15 mouse cellular contexts compared by ENCODE assay signal in genomic region chr1:72815184-72815583, GRCm38 (mm10). TPM values are rescaled to one million over a fixed set of nuclear protein-coding genes. Genes with fewer than 3 reads are reported as not detected.
A peak's percentile ranks its signal among the peaks of the same experiment; 100 is the strongest.
DNase-seq lines count a peak whose midpoint lies in the region; ATAC-seq and TF ChIP-seq lines count a peak whose summit lies in the region.
"Had no signal": no experiment of that assay in that cellular context is flagged by ENCODE, and none has a peak within 500 bp of the region (broad histone marks: within the 10 kb centered on the region; RNA-seq: fewer than 3 reads in every experiment).

No protein-coding gene starts in this region.

- peaks cover 2% of the 10 kb centered on the region; the same call in 1 of the 2 replicates for H3K4me1 ChIP-seq in hindbrain, postnatal 0 days (ENCODE audit: insufficient read depth, low read length)
- H3K4me1 ChIP-seq in hindbrain, embryonic 13.5 days (replicated peaks): peaks cover 24% of the 10 kb centered on the region
- peaks cover 24% of the 10 kb centered on the region for H3K4me1 ChIP-seq in lung, embryonic 15.5 days
- no peaks in the 10 kb centered on the region for H3K4me1 ChIP-seq in lung, postnatal 0 days (ENCODE audit: insufficient read depth, low read depth, low read length)
- H3K4me1 ChIP-seq in embryonic facial prominence, embryonic 15.5 days: peaks cover 15% of the 10 kb centered on the region; the same call in 1 of the 2 replicates

- no peak overlapping the region for H3K9ac ChIP-seq in hindbrain, postnatal 0 days (replicated peaks; ENCODE audit: low read length)
- H3K9ac ChIP-seq in hindbrain, embryonic 13.5 days: no peak overlapping the region
- no peak overlapping the region for H3K9ac ChIP-seq in lung, embryonic 15.5 days
- no peak overlapping the region for H3K9ac ChIP-seq in lung, postnatal 0 days (replicated peaks; ENCODE audit: low read depth)
- no peak overlapping the region for H3K9ac ChIP-seq in embryonic facial prominence, embryonic 15.5 days
- H3K9ac ChIP-seq: embryonic facial prominence, embryonic 13.5 days; heart, embryonic 12.5 days had no signal

- H3K4me2 ChIP-seq in hindbrain, postnatal 0 days (ENCODE audit: low read depth, low read length): no peak overlapping the region
- no peak overlapping the region for H3K4me2 ChIP-seq in hindbrain, embryonic 13.5 days
- no peak overlapping the region for H3K4me2 ChIP-seq in lung, embryonic 15.5 days
- H3K4me2 ChIP-seq in lung, postnatal 0 days (replicated peaks; ENCODE audit: low read depth, low read length): no peak overlapping the region
- H3K4me2 ChIP-seq in embryonic facial prominence, embryonic 15.5 days (replicated peaks): no peak overlapping the region
- H3K4me2 ChIP-seq: embryonic facial prominence, embryonic 13.5 days; heart, embryonic 12.5 days had no signal

- no peak for TF ChIP-seq POLR2A in brain, embryonic 14.5 days (IDR thresholded peaks at IDR 0.05; ENCODE audit: borderline replicate concordance, extremely low read depth, insufficient read depth, insufficient read length, poor library complexity, severe bottlenecking)

- H3K9me3 ChIP-seq in hindbrain, postnatal 0 days (ENCODE audit: low read length): no peaks in the 10 kb centered on the region
- no peaks in the 10 kb centered on the region; the same call in 1 of the 2 replicates for H3K9me3 ChIP-seq in hindbrain, embryonic 13.5 days
- no peaks in the 10 kb centered on the region for H3K9me3 ChIP-seq in lung, embryonic 15.5 days
- no peaks in the 10 kb centered on the region for H3K9me3 ChIP-seq in lung, postnatal 0 days (ENCODE audit: low read length)
- no peaks in the 10 kb centered on the region for H3K9me3 ChIP-seq in embryonic facial prominence, embryonic 15.5 days (replicated peaks)

- DNase-seq in hindbrain, postnatal 0 days (ENCODE audit: low spot score): peak; percentile 56
- DNase-seq in lung, postnatal 0 days (ENCODE audit: low spot score): no peak
- DNase-seq in brain, embryonic 14.5 days (ENCODE audit: low read depth): peak; percentile 61
- no peak for DNase-seq in heart, postnatal 25 days (ENCODE audit: low spot score)
- DNase-seq: adrenal gland, postnatal 25 days; cerebellum, postnatal 25 days; kidney, postnatal 14 days; right cerebral cortex, postnatal 14 days had no signal

- no peaks in the 10 kb centered on the region for H3K27me3 ChIP-seq in hindbrain, postnatal 0 days (ENCODE audit: insufficient read depth, low read length)
- H3K27me3 ChIP-seq in hindbrain, embryonic 13.5 days: no peaks in the 10 kb centered on the region
- H3K27me3 ChIP-seq in lung, embryonic 15.5 days: no peaks in the 10 kb centered on the region
- no peaks in the 10 kb centered on the region for H3K27me3 ChIP-seq in lung, postnatal 0 days (replicated peaks; ENCODE audit: insufficient read depth, low read length)
- H3K27me3 ChIP-seq in embryonic facial prominence, embryonic 15.5 days: no peaks in the 10 kb centered on the region
- H3K27me3 ChIP-seq: embryonic facial prominence, embryonic 13.5 days; heart, embryonic 12.5 days had no signal

- intact Hi-C loops in heart, postnatal 25 days (cut with DNase I): no loop called here

- H3K36me3 ChIP-seq in hindbrain, postnatal 0 days (ENCODE audit: insufficient read depth, low read length): no peaks in the 10 kb centered on the region
- no peaks in the 10 kb centered on the region for H3K36me3 ChIP-seq in hindbrain, embryonic 13.5 days
- no peaks in the 10 kb centered on the region for H3K36me3 ChIP-seq in lung, embryonic 15.5 days
- no peaks in the 10 kb centered on the region for H3K36me3 ChIP-seq in lung, postnatal 0 days (ENCODE audit: insufficient read depth, low read length)
- H3K36me3 ChIP-seq in embryonic facial prominence, embryonic 15.5 days: no peaks in the 10 kb centered on the region
- H3K36me3 ChIP-seq: embryonic facial prominence, embryonic 13.5 days; heart, embryonic 12.5 days had no signal

- WGBS in hindbrain, postnatal 0 days: 32% methylated on average over 5 of the region's 5 CpGs
- 48% methylated on average over 5 of the region's 5 CpGs for WGBS in hindbrain, embryonic 13.5 days
- 25% methylated on average over 5 of the region's 5 CpGs for WGBS in lung, embryonic 15.5 days
- WGBS in lung, postnatal 0 days: 30% methylated on average over 5 of the region's 5 CpGs
- 45% methylated on average over 5 of the region's 5 CpGs for WGBS in embryonic facial prominence, embryonic 15.5 days

- no peak for TF ChIP-seq EP300 in lung, postnatal 0 days (IDR thresholded peaks at IDR 0.05)

- H3K4me3 ChIP-seq in hindbrain, postnatal 0 days (ENCODE audit: low read length): no peak overlapping the region
- no peak overlapping the region for H3K4me3 ChIP-seq in hindbrain, embryonic 13.5 days
- no peak overlapping the region for H3K4me3 ChIP-seq in lung, embryonic 15.5 days
- H3K4me3 ChIP-seq in lung, postnatal 0 days (ENCODE audit: low read depth, low read length): no peak overlapping the region
- H3K4me3 ChIP-seq in embryonic facial prominence, embryonic 15.5 days (replicated peaks): no peak overlapping the region
- H3K4me3 ChIP-seq: embryonic facial prominence, embryonic 13.5 days; heart, embryonic 12.5 days had no signal

- TF ChIP-seq CTCF in hindbrain, postnatal 0 days (IDR thresholded peaks at IDR 0.05; ENCODE audit: low read depth): no peak
- no peak for TF ChIP-seq CTCF in lung, postnatal 0 days (IDR thresholded peaks at IDR 0.05)
- TF ChIP-seq CTCF in brain, embryonic 14.5 days (IDR thresholded peaks at IDR 0.05; ENCODE audit: borderline replicate concordance, extremely low read depth, insufficient read depth, insufficient read length): no peak

- peak; percentile 52; the same call in 1 of the 2 replicates for ATAC-seq in hindbrain, postnatal 0 days
- ATAC-seq in hindbrain, embryonic 13.5 days (ENCODE audit: low FRiP score): no peak
- ATAC-seq in lung, embryonic 15.5 days (ENCODE audit: borderline replicate concordance, extremely low read depth, low FRiP score, low TSS enrichment): peak; percentile 58; the same call in 1 of the 2 replicates
- no peak; the same call in 1 of the 2 replicates for ATAC-seq in lung, postnatal 0 days
- ATAC-seq in embryonic facial prominence, embryonic 15.5 days (ENCODE audit: insufficient number of reproducible peaks, low FRiP score, low TSS enrichment, low read depth): 0 out of 2 replicates have a peak, but pooled peaks have one; percentile 48

- H3K27ac ChIP-seq in hindbrain, postnatal 0 days: no peak overlapping the region
- no peak overlapping the region for H3K27ac ChIP-seq in hindbrain, embryonic 13.5 days
- no peak overlapping the region for H3K27ac ChIP-seq in lung, embryonic 15.5 days
- H3K27ac ChIP-seq in lung, postnatal 0 days (ENCODE audit: low read length): no peak overlapping the region
- no peak overlapping the region for H3K27ac ChIP-seq in embryonic facial prominence, embryonic 15.5 days (replicated peaks)

RNA-seq across cellular contexts. Expression of gene Igfbp2, which starts 9.1 kb away (rescaled TPM):
- 686 and 698 TPM in 2 replicates for total RNA-seq in hindbrain, postnatal 0 days (2014; rRNA removed)
- 470 and 480 TPM in 2 replicates for polyA plus RNA-seq in hindbrain, postnatal 0 days (2015; fragmentation: Nextera tagmentation; extraction: Ambion mirVana)
- 392 and 465 TPM in 2 replicates for polyA plus RNA-seq in hindbrain, embryonic 13.5 days (2015; fragmentation: Nextera tagmentation; extraction: Ambion mirVana)
- polyA plus RNA-seq in lung, embryonic 15.5 days (2015; fragmentation: Nextera tagmentation; extraction: Ambion mirVana): 344 and 357 TPM in 2 replicates
- polyA plus RNA-seq in lung, postnatal 0 days (2015; fragmentation: Nextera tagmentation; extraction: Ambion mirVana): 51.4 and 58.5 TPM in 2 replicates
- 328 and 384 TPM in 2 replicates for polyA plus RNA-seq in brain, embryonic 14.5 days (2012; rRNA removed)
- polyA plus RNA-seq in embryonic facial prominence, embryonic 15.5 days (2015; fragmentation: Nextera tagmentation; extraction: Ambion mirVana): 728 and 790 TPM in 2 replicates
- total RNA-seq in heart, postnatal 25 days (2021): not detected
- total RNA-seq: hematopoietic stem cell, adult 5-6 weeks; neutrophil, adult 5-6 weeks had no signal

RNA-seq across cellular contexts. Expression of gene Igfbp5, which starts 59.5 kb away (rescaled TPM):
- total RNA-seq in hindbrain, postnatal 0 days (2014; rRNA removed): 127 and 131 TPM in 2 replicates
- 40.0 and 44.6 TPM in 2 replicates for polyA plus RNA-seq in hindbrain, postnatal 0 days (2015; fragmentation: Nextera tagmentation; extraction: Ambion mirVana)
- polyA plus RNA-seq in hindbrain, embryonic 13.5 days (2015; fragmentation: Nextera tagmentation; extraction: Ambion mirVana): 60.5 and 68.4 TPM in 2 replicates
- polyA plus RNA-seq in lung, embryonic 15.5 days (2015; fragmentation: Nextera tagmentation; extraction: Ambion mirVana): 72.0 and 76.7 TPM in 2 replicates
- polyA plus RNA-seq in lung, postnatal 0 days (2015; fragmentation: Nextera tagmentation; extraction: Ambion mirVana): 30.7 and 32.6 TPM in 2 replicates
- 31.0 and 73.8 TPM in 2 replicates for polyA plus RNA-seq in brain, embryonic 14.5 days (2012; rRNA removed)
- polyA plus RNA-seq in embryonic facial prominence, embryonic 15.5 days (2015; fragmentation: Nextera tagmentation; extraction: Ambion mirVana): 127 and 131 TPM in 2 replicates
- total RNA-seq in heart, postnatal 25 days (2021): 100 to 1,000 TPM; 112 to 149 TPM

Comparison
In these comparisons a context has a peak if more than half of its experiments do, and no peak if none do; other contexts are left out.
1. ATAC-seq: peak in hindbrain, postnatal 0 days (single experiment), lung, embryonic 15.5 days (single experiment) and embryonic facial prominence, embryonic 15.5 days (single experiment); none in hindbrain, embryonic 13.5 days (single experiment) and lung, postnatal 0 days (single experiment).
2. DNase-seq: peak in hindbrain, postnatal 0 days (single experiment) and brain, embryonic 14.5 days (single experiment); none in lung, postnatal 0 days (single experiment) and heart, postnatal 25 days (single experiment).